Mouse (Mus musculus) cerebellum, postnatal 25 days (tissue): Measurements from ENCODE around the gene Tspo2.
"Not testable (repeated sequence)": the region's sequence is repeated elsewhere in the genome, so short reads cannot be mapped to it uniquely, and the experiment has no call there.

Experiments used
- DNase-seq, 2 experiments: peaks; one replicate each; pipeline ENCODE4 v3.0.0; 2021; ENCODE audit warnings: mixed read lengths in 2 of 2

Gene Tspo2

GRCm38 (mm10) chr17:48451353-48451675 lies at the start of gene Tspo2:
TSS of gene Tspo2 (minus strand) at chr17:48451522.
- DNase-seq, result no peak

GRCm38 (mm10) chr17:48500846-48501445 lies 49.6 kb upstream of the Tspo2 start:
- peak in 1 of 2 experiments; percentile 26 for DNase-seq

GRCm38 (mm10) chr17:48497986-48498385 lies 46.7 kb upstream of the Tspo2 start:
- no peak for DNase-seq

GRCm38 (mm10) chr17:48493986-48494385 lies 42.7 kb upstream of the Tspo2 start:
- no peak for DNase-seq

DNA sequence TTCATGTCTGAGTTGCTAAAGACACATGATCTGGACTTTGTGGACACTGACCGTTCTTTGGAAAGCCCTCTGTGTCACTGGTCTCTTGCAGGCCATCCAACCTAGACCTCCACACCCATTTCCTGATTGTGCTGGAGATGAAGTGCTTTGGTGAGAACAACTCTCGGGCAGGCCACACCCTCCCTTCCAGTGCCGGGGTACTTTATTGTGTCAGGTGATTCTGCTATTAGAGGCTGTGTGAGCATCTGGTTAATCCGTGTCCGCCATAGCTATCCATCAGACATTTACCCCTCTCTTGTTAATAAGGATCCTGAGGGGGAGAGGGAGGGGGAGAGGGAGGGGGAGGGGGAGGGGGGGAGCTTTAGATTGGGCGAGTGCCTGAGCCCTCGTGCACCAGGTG lies 42.3 kb upstream of the Tspo2 start:
- no peak for DNase-seq

- no peak for DNase-seq
Observed at GRCm38 (mm10) chr17:48492621-48493020, 41.3 kb upstream of the Tspo2 start.

GRCm38 (mm10) chr17:48489466-48489865 lies 38.1 kb upstream of the Tspo2 start:
- no peak for DNase-seq

DNA sequence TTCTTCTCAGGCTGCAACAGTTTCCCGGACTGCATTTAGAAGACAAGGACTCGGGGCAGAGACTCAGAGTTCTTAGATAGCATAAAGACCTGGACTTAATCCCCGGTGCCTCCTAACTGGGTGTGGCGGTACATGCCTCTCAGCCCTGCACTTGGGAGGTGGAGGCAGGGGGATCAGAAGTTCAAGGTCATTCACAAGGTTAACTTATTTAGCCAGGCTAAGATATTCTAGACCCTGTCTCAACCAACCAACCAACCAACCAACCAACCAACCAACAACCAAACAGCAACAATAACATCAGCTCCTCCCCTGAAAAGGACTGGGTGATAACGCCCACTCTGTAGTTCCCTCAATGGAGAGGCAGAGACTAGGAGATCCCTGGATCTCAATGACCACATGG lies 32.9 kb upstream of the Tspo2 start:
- DNase-seq, result no peak

DNA sequence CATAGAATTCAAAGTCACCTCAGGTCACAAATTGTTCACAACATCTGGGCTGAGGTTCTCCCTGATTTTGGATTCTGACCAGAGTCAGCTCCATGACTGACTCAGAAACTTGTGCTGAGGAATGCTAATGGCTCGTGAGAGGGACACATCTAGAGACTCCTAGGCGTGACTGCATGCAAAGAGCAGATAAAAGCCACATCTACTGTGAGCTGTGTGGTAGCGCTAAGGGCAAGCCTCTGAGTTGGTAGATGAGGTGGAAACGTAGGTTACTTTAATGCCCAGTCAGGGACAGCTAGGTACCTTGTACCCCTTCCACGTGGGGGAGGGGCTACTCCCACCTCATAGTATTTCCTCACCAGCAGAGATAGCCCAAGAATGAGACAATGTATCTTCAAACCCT lies 32.4 kb upstream of the Tspo2 start:
- no peak for DNase-seq

GRCm38 (mm10) chr17:48479952-48480351 lies 28.6 kb upstream of the Tspo2 start:
- DNase-seq, result no peak

GRCm38 (mm10) chr17:48475444-48475843 lies 24.1 kb upstream of the Tspo2 start:
- no peak for DNase-seq

- DNase-seq, result not testable (repeated sequence)
Observed at GRCm38 (mm10) chr17:48474282-48474681, 23.0 kb upstream of the Tspo2 start.

GRCm38 (mm10) chr17:48467395-48468231 lies 16.3 kb upstream of the Tspo2 start:
- DNase-seq, result peak; percentile 94 to 95

DNA sequence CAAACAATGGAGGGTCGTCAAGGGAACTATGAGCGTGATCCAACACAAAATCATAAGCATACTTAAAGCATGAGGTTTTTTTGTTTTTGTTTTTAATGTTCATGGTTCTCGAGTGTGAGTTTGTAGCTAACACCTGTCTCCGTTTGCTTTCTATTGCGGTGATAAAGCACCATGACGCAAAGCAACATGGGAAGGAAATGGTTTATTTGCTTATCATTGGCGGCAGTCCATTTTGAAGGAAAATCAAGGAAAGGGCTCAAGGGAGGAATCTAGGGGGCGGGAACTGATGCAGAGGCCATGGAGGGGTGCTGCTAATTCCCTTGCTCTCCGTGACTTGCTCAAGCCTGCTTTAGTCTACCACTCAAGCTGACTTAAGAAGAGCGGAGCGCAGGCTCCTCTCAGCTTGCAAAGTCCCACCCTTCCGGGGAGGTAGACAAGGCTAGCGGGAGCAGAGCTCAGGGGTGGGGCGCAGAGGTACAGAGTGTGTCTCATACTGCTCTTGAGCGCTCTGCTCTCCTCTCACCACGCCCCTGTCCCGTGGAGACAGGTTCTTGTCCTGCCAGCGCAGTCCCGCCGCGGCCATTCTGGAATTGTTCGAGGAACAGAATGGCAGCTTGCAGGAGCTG lies 15.6 kb upstream of the Tspo2 start:
- no peak for DNase-seq

GRCm38 (mm10) chr17:48463391-48463790 lies 12.1 kb upstream of the Tspo2 start:
- no peak for DNase-seq

- no peak for DNase-seq
Observed at GRCm38 (mm10) chr17:48462096-48462495, 10.8 kb upstream of the Tspo2 start.

DNA sequence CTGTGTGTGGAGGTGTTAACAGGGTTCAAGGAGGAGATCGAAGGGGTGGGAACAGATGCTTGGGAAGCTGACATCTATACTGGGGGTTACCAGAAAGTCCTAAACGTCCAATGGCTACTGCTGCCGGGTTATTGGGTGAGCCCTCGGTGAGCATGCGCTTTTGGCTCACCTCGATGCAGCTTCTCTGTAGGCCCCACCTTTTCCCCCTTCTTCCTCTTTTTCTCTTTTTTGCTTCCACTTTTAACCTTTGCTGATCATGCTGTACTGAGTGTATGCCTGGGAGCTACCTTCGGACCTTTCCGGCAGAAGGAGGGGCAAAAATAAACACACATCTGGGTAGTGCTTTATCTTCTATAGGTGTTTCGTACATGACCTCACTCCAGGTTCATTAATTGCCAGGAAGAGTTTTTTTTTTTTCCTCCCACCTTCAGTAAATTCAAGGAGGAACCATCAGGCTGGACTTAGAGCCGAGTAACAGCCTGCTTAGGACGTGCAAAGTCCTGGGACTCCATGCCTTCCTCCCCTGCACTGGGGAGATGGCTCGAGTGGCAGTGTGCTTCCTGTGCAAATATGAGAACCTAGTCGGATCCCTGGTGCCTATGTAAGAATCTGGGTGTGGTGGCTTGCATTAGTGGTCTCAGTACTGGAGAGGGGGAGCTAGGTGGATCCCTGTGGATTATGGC lies 6.8 kb upstream of the Tspo2 start:
- DNase-seq, result no peak

DNA sequence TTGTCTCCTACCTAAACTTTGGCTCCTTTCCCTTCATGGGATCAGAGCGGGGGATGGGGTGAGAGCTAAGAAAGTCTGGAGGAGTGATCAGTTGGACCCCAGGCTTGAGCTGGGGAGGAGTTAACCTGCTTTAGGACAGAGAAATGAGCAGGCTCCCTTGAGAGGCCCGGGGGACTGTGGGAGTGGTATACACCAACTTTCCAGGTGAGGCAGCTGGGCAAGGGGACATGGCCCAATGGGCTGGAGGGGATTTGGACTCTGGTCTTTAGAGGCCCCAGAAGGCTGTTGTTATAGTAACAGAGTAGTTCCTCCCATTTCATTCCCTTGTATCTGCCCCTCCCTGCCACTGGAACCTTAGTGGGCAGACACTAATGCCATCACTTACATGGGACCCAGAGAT lies 4.6 kb upstream of the Tspo2 start:
- no peak for DNase-seq

DNA sequence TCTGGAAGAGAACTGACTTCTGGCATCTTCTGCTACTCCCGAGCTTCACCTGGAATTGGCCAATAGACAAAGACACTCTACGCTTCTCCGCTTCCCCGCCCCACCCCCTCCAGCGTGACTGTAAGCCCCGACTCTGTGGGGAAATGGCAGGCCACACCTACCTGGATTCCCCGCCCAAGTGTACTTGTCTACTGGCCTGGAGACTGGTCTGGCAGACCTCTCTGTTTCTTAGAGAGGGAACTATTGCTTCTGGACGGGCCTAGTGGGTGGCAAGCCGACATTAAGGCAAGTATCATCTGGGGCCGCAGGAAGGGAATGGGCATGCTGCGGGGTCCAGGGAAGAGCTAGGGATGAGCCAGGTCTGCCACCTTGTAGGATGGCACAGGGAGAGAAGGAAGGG lies 3.4 kb upstream of the Tspo2 start, which contains the start of gene Unc5cl:
Unc5cl (plus strand) TSS at position 214 of the 400 bp plus-strand sequence.
- no peak for DNase-seq

DNA sequence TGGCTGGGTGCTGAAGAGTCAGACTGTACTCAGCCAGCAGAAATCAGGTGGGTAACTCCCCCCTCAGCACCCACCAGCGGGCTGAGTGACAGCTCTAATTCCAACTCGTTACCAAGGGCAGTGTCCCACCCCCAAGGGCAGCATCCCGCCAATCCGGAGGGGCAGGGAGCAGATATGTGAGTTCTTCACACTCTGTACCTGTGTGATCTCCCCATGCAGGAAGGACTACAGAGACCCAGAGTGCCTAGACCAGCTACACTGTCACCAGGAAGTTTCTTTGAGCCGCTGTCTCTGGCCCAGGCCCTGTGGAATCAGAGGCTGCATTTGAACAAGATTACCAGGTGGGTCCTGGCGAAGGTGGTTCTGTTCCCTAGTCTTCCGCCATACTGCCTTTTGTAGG lies 2.9 kb upstream of the Tspo2 start:
- no peak for DNase-seq

GRCm38 (mm10) chr17:48453489-48453888 lies 2.2 kb upstream of the Tspo2 start:
- no peak for DNase-seq

GRCm38 (mm10) chr17:48451753-48452444 lies 577 bp upstream of the Tspo2 start:
- DNase-seq, result no peak
